Mouse (Mus musculus) forelimb bud, embryonic 11.5 days (tissue): Measurements from ENCODE around the gene Dnah7c.
"Not testable (repeated sequence)": the region's sequence is repeated elsewhere in the genome, so short reads cannot be mapped to it uniquely, and the experiment has no call there.

Experiments used
- DNase-seq: peaks from one replicate; pipeline ENCODE4 v3.0.0-alpha.2; 2012; ENCODE audit warnings: low read depth, low spot score

Dnah7c gene

GRCm38 (mm10) chr1:46729731-46730130 is 304.3 kb downstream of the Dnah7c start:
- DNase-seq: not testable (repeated sequence)

GRCm38 (mm10) chr1:46733405-46734106 is 308.2 kb downstream of the Dnah7c start:
- not testable (repeated sequence) for DNase-seq

GRCm38 (mm10) chr1:46734455-46734854 is 309.1 kb downstream of the Dnah7c start:
- DNase-seq: not testable (repeated sequence)

- DNase-seq: not testable (repeated sequence)
Observed at GRCm38 (mm10) chr1:46764600-46764999, 339.2 kb downstream of the Dnah7c start.

- DNase-seq: not testable (repeated sequence)
Observed at GRCm38 (mm10) chr1:46769318-46769717, 343.9 kb downstream of the Dnah7c start.

GRCm38 (mm10) chr1:46770077-46770695 is 344.8 kb downstream of the Dnah7c start:
- DNase-seq: not testable (repeated sequence)

- DNase-seq: not testable (repeated sequence)
Observed at GRCm38 (mm10) chr1:46782227-46782626, 356.8 kb downstream of the Dnah7c start.

GRCm38 (mm10) chr1:46805074-46805473 is 379.7 kb downstream of the Dnah7c start:
- DNase-seq: no peak

GRCm38 (mm10) chr1:46808630-46809029 is 383.2 kb downstream of the Dnah7c start:
- DNase-seq: not testable (repeated sequence)

GRCm38 (mm10) chr1:46817934-46818333 is 392.5 kb downstream of the Dnah7c start:
- no peak for DNase-seq

- DNase-seq: no peak
Observed at GRCm38 (mm10) chr1:46822256-46822972, 397.0 kb downstream of the Dnah7c start.

GRCm38 (mm10) chr1:46830066-46830843 is 404.9 kb downstream of the Dnah7c start:
- DNase-seq: peak; percentile 55

GRCm38 (mm10) chr1:46831927-46832326 is 406.5 kb downstream of the Dnah7c start:
- DNase-seq: no peak

GRCm38 (mm10) chr1:46843406-46843805 is 418.0 kb downstream of the Dnah7c start:
- no peak for DNase-seq

- no peak for DNase-seq
Observed at GRCm38 (mm10) chr1:46844281-46844680, 418.9 kb downstream of the Dnah7c start.

- DNase-seq: no peak
Observed at GRCm38 (mm10) chr1:46845221-46845620, 419.8 kb downstream of the Dnah7c start.

- peak; percentile 62 for DNase-seq
Observed at GRCm38 (mm10) chr1:46849758-46850157, 424.4 kb downstream of the Dnah7c start.

GRCm38 (mm10) chr1:46851586-46851985 is 426.2 kb downstream of the Dnah7c start:
- no peak for DNase-seq

GRCm38 (mm10) chr1:46852216-46852599 is 426.8 kb downstream of the Dnah7c start:
- no peak for DNase-seq

GRCm38 (mm10) chr1:46852600-46853272 is 427.3 kb downstream of the Dnah7c start:
- DNase-seq: peak; percentile 72
